Mouse (Mus musculus) hindlimb bud, embryonic 11.5 days (tissue): ENCODE measurements around the gene Hoxc6.

ENCODE experiments used
- DNase-seq: peaks from one replicate; pipeline ENCODE4 v3.0.0-alpha.2; 2012; ENCODE audit warnings: low read depth, low spot score; ENCODE audit errors: extremely low spot score

Gene Hoxc6

GRCm38 (mm10) chr15:102997939-102998355, at the start of gene Hoxc6:
Hoxc6 (plus strand) TSS chr15:102998257.
- no peak for DNase-seq

- DNase-seq: no peak
These were observed 49.2 kb upstream of the Hoxc6 start for GRCm38 (mm10) chr15:102948842-102949241.

GRCm38 (mm10) chr15:102949696-102950095, 48.4 kb upstream of the Hoxc6 start:
- no peak for DNase-seq

- DNase-seq: no peak
These were observed 47.2 kb upstream of the Hoxc6 start for GRCm38 (mm10) chr15:102950877-102951276.

GRCm38 (mm10) chr15:102953561-102953960, 44.5 kb upstream of the Hoxc6 start:
- no peak for DNase-seq

GRCm38 (mm10) chr15:102954192-102955006, 43.7 kb upstream of the Hoxc6 start, which contains the start of gene Hoxc11:
Hoxc11 (plus strand) TSS chr15:102954427.
- no peak for DNase-seq

- DNase-seq: no peak
These were observed 43.1 kb upstream of the Hoxc6 start for GRCm38 (mm10) chr15:102955007-102955382.

GRCm38 (mm10) chr15:102955833-102956640, 42.0 kb upstream of the Hoxc6 start:
- DNase-seq: no peak

GRCm38 (mm10) chr15:102956906-102957305, 41.2 kb upstream of the Hoxc6 start:
- DNase-seq: no peak

GRCm38 (mm10) chr15:102959663-102960191, 38.3 kb upstream of the Hoxc6 start:
- DNase-seq: peak; percentile 90

- no peak for DNase-seq
These were observed 36.3 kb upstream of the Hoxc6 start for GRCm38 (mm10) chr15:102961728-102962127.

- DNase-seq: no peak
These were observed 35.6 kb upstream of the Hoxc6 start for GRCm38 (mm10) chr15:102962492-102962891.

GRCm38 (mm10) chr15:102963259-102963658, 34.8 kb upstream of the Hoxc6 start:
- DNase-seq: no peak

GRCm38 (mm10) chr15:102963671-102964640, 34.1 kb upstream of the Hoxc6 start:
- no peak for DNase-seq

GRCm38 (mm10) chr15:102965003-102965891, 32.8 kb upstream of the Hoxc6 start:
- DNase-seq: no peak

- peak; percentile 99 for DNase-seq
These were observed 31.9 kb upstream of the Hoxc6 start for GRCm38 (mm10) chr15:102965892-102966775.

- no peak for DNase-seq
These were observed 31.2 kb upstream of the Hoxc6 start, which contains the start of gene Hoxc10 for GRCm38 (mm10) chr15:102966776-102967311. Hoxc10 (plus strand) TSS chr15:102966796.

GRCm38 (mm10) chr15:102967312-102967510, 30.8 kb upstream of the Hoxc6 start, which contains the start of gene Hoxc5:
Hoxc5 (plus strand) TSS chr15:102967443.
- DNase-seq: no peak
